Mouse (Mus musculus) layer of hippocampus, adult 9-11 months (tissue): ENCODE results near the gene Synpr.

Experiments used
- DNase-seq: peaks from one replicate; pipeline ENCODE4 v3.0.0; 2022

Gene Synpr

DNA sequence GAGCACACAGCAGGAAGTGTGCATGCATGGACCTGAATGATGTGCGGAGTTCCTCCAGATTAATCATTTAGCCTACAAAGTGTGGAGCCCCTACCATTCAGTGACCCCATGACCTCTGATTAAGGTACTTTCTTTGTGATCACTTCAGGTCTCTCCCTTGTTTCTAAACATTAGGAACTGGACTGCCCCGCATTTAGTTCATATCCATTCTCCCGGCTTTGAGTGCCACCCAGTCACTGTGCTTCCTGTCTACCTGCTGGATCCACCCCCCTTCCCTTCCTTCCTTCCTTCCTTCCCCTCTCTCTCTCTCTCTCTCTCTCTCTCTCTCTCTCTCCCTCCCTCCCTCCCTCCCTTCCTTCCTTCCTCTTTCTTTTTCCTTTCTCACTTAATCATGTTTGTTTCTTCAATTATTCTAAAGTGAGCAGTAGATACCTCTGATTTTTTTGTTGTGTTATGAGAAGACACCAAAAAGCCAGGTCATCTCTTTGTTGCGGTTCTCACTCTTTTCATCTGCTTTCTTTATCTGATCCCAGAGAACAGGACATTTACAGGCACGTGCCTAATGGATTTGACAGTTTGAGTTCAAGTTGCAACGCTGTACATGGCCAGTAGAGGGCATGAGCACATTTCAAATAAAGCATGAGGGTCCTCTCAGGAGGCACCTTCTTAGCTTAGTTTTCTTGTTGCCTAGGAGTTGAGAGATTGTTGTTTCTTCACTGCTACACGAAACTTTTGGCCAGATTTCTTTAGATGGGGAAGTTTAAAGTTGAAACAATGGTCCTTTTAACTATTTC, 71.2 kb downstream of the Synpr start:
- peak; percentile 45 for DNase-seq

DNA sequence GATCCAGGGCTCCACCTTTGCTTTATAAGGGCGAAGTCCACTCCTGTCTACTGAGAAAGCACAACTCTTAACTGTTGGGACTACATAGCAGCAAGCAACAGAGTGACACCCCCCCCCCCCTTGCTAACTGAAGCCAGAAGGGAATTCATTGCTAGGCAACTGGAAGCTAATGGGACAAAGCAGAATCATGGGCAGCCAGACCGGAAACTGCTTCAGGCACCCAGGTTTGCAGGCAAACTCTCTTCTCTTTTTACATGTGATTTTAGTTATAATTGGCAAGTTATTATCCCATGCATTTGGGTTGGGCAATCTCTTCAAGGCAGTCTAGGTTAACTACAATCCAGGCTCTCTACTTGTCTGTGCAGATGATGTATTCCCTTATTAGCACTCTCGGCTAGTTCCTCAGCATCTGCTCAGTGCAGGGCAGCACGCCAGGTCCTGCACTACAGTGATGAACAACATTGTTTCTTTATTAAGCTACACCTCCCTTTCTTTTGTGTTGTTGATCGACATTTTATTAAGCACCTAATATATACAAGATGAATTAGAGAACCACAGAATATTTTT, 72.6 kb downstream of the Synpr start:
- no peak for DNase-seq

DNA sequence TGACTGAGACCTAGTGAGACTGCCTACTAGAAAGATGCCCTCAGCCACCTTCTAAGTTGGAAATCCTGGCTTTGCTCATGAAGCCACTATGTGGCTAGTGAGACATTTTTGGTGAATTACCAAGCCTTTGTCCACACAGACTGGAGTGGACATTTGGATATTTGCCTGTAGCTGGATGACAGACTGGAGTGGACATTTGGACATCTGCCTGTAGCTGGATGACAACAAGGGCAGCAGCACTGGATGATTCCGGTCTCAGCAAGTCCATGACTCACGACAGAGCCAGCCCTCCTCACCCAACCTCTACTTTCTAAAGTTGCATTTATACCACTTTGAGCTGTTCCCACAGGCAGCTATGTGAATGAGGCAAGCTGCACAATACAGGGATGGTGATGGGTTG, 73.5 kb downstream of the Synpr start:
- DNase-seq: no peak

DNA sequence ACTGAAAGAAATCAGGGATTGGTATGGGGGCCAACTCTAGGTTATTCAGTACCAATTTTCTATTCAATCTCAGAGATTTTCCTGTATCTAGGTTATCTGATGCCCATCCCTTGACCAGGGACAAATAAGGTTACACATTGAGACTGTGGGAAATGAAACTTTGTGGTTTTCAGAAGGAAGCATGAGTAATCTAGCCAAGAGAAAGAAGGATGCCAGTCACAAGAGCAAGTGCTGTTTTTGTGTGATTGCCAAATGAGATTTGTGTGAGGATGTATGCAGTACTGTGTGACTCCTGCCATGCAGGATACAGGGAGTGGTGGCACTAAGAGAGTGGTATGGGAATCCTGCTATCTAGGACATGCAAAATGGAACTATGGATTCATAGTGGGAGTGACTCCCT, 76.6 kb downstream of the Synpr start:
- no peak for DNase-seq

DNA sequence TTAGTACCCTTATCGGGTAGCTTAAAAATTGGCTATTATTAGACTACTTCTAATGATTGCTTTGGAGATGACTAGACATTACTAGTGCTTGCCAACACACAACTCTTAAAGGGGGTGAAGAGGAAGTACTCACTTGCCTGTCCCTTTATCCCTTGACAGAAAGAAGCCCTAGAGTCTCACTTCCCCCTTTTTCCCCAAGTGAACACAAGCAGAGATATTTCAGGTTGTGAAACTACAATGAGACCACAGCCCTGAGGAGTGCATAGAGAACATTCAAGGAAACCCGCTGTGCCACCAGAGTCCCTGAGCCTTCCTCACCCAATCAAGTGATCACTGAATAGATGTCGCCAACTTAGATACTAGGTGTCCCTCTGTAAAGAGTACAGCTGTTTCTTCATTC, 77.1 kb downstream of the Synpr start:
- DNase-seq: peak; percentile 67

DNA sequence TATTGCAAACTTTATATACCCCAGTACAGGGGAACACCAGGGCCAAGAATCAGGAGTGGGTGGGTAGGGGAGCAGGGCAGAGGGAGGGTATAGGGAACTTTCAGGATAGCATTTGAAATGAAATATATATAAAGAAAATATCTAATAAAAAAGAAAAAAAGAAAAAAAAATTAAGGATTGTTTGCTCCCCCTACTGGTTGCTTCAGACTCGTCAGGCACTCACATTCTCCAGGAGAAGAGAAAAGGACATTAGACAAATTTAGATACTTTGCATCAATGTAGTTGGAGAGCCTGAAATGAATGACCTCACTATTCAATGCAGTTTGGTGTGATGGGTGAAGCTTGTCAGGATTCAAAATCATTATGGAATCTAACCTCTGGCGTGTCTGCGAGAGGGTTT, 83.7 kb downstream of the Synpr start:
- no peak for DNase-seq

DNA sequence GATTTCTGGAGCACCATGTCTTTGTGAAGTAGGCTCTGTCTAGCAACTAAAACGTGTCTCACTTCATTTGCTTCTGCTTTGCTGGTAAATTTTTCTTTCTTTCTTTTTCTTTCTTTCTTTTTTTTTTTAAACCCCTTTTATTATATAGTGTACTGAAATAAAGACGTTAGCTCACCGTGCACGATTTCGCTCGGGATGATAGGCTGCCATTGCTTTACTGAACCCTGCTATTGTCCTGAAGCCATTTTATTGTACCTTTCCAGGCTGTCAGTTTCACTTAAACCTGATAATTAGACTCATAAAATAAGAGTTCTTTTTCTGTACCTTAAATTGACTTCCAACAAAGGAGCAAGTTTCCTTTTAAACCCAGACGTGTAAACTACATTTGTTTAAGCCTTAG, 104.5 kb downstream of the Synpr start:
- DNase-seq: no peak

DNA sequence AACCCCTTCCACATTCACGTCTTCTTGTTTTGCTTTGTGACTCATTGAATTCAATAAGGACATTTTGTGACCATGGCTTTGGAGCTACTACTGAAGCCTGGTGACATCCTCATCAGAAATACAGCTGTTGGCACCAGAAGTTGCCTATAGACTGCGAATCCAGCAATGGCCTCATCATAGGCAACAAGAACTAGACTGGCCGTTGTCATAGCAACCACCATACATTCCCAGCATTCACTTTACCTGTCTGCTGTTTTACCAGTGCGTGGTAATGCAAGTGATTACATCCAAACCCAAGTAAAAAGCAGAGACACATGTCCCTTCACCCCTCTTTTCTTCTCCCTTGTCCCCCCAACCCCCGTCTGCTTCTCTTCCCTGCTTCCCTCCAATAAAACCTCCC, 105.4 kb downstream of the Synpr start:
- DNase-seq: no peak

DNA sequence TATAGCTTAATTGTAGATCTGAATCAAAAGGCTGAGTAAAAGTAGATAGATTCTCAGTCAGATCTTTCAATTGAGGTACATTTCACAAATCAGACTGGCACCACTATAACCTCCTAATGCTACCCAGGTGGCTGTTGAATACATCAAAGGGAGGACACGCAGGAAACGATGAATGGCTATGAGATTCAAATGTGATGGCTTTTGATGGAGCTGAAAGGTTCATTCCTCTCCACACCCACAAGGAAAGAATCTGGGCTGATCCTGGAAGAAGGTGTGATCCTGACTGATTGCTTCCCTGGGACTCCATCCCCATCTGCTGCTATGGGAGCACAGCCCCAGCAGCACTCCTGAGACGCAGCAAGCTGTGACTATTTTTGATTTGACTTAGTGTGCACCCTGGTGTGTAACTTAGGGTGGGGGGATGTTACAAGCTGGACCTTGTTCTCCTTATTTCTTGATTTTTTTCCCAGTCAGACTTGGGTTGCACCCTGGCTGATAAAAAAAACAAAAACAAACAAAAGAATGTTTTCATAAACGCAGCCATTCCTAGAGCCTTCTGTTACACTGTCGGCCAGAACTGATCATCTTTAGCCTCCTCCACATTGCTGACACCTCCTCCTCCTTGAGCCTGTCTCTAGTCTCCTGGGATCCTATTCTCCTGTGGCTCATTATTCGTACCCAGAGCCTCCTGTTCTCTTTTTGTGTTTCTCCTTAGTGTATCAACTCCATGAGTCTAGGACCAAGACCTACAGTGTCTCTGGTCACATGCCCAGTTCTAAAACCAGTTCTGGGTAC, 114.8 kb downstream of the Synpr start:
- DNase-seq: no peak

DNA sequence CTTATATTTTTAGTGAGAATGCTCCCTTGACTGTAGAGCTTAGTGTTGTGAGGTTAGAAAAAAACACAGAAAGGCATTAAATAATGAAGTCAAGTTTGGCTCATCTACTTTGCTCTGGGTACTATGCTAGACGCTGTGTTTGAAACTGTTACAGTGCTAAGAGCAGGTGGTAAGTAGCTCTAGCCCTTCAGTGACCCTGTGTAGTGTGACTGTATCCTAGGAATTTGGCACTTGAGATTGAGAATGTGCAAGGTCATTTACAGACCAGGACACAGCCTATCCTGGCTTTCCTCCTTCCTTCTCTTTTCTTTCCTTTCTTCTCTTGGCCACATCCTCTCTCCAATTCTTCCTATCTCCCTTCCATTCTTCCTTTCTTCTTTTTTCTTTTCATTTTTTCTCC, 127.1 kb downstream of the Synpr start:
- DNase-seq: no peak

DNA sequence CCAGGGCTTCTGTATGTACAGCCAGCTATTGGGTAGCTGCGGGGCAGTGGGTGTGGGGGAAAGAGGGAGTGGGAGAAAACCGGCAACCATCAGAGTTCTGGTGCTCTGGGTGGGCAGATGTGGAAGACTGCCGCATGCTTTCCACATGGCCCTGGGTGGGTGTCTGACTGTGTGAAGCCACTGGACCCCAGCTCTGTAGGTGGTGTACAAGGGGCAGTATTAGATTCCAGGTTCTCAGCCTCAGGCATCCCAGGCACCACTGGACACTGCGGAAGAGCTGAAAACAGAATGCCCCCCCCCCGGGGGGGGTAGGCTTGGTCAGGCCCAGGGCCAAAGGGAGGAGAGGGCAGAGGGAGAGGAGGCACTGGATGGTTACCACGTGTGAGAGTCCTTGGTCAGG, 156.1 kb downstream of the Synpr start:
- DNase-seq: no peak

DNA sequence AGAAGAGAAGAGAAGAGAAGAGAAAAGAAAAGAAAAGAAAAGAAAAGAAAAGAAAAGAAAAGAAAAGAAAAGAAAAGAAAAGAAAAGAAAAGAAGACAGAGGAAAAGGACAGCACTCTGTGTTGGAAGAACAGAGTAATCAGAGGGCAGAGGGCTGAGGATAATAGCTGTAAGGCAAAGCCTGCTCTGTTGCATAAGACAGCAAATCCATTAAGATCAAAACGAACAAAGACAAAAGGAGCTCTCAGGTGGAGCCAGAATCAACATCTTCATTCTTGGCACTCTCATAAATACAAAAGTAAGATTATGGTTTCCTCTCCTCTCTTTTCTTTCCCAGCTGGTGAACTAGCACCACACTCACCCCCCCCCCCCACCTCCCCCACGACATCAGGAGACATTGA, 160.3 kb downstream of the Synpr start:
- DNase-seq: no peak

DNA sequence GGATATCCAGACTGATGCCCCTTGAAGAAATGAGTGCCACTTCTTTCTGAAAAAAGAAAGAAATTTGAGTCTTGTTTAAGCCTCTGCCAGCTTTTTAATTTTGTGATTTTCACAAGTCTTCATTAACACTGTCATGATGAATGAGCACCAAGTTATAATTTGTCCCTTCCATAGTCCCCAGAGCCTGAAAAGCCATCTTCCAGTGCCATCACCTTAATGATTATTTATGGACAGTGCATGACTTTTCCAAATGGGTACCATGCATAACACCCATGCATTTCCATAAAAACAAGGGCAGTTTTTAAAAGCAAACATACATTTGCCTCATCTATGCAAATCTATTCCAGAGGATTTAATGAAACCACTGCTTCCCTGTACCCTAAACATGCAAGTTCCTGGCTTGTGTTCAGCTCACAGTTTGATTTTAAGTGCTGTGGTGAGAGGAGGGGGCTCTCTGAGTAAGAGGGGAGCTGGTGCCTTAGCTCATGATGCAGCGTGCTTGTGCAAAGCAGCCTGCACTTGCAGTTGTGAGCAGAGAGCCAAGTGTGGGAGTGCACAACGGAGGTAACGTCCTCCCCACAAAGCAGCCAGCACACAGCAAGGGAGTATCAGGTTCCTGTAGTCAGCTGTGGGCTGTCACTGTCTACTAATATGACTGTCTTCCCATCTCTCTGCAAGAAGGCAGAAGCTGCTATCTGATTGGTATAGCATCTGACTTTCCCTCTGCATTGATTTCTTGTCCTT, 169.1 kb downstream of the Synpr start:
- peak; percentile 4 for DNase-seq

DNA sequence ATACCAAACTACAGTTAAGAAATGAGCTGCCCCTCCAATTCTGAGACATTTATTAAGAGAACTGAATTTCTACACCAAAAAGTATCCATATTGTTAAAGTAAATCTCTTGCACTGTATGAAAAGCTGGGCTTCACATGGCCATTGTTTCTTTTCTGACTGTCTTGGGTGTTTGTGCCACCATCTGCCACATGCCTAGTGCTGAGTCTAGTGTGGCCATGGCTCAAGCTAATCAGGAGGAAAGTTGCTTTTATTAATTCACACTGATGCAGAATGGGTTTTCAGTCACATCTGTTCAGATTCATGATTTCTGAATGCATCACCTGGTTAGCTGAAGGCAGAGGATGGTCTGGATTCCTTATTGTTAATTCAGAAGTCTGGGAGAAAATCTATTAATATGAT, 170.4 kb downstream of the Synpr start:
- no peak for DNase-seq

DNA sequence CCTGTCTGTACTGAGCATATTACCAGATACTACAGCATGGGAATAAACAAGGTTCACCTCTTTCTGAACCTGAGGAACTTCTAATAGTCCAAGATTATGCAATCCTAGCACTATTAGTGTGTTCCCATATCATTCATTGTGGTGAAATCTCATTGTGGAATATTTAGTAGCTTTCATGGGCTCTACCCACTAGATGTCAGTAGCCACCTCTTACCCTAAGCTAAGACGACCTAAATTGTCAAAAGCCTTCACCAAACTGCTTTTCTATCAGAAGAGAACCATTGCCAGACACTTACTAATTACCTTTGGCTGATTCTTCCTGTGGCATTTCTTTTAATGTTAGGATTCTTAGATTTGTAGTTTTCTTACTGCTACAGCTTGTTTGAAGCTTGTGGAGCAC, 174.8 kb downstream of the Synpr start:
- DNase-seq: peak; percentile 6

DNA sequence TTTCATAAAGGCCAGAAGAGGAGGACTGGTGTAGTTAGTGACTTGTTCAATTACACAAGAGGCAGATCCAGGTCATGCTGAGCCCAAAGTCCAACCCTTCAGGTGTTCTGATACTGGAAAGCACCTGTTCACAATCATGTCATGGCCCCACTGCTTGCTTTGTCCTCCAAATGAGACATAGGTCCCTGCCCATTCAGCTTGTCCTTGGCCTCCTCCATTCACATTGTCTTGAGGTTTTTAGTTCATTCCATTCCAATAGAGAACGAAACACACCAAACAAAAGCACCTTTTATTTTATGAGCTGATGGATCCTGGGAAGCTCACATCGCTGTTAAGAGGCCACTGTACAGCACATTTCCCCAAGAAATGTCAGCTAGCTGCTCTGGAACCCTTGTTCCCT, 184.6 kb downstream of the Synpr start:
- DNase-seq: no peak

DNA sequence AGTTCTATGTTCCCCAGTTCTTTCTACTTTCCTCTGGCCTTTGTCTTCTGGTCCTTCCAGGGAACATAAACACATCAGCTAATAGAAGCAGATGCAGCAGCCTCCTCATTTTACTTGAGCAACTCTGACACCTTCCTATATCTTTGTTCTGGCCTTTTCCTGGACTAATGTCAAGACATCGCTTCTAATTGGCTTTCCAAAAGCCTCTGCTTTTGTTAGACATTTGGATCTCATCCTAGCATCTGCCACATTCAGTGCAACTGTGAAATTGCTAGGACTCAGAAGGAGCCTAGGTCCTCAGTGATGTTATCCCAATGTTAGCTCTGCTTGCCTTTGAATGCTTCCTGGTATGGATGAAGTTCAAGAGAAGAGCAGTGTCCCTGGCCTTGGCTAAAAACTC, 193.2 kb downstream of the Synpr start:
- no peak for DNase-seq

DNA sequence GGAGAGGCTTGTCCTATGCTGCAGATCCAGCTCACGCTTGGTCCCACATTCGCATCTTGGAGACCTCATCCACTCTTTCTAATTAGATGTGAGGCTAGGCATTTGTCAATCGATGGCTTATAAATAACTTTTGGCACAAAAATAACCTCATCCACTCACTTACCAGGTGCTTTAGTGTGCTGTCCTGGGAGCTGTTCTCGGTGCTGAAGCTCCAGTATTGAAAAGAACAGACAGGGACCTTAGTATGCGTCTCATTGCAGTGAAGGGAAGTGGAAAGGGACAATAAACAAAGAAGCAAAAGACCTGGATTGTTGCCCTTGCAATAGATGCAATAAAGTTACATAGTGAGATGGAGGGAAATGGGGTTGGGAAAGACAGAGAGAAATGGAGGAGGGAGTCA, 220.8 kb downstream of the Synpr start:
- no peak for DNase-seq

DNA sequence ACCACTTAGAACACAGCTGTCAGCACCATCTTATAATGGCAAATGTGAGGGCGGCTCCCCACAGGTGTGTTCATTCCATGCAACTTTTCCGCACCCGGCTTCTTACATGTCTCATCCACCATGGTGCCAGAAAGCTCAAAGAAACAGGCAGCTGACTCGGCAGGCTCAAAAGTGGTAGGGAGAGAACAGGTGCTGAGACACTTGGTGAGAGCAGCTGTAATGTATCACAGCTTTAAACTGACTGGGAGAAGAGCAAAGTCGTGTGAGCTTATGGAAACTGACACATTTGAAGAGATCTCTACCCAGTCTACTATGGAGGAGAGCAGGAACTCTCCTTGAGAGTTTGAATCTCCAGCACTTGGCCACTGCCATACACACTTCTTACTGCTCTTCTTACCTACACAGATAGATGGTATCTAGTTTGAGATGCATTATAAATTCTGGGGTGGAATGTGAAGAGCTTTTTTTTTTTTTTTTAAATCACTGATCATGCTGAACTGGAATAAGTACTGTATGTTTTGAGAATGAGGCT, 234.1 kb downstream of the Synpr start:
- peak; percentile 6 for DNase-seq

DNA sequence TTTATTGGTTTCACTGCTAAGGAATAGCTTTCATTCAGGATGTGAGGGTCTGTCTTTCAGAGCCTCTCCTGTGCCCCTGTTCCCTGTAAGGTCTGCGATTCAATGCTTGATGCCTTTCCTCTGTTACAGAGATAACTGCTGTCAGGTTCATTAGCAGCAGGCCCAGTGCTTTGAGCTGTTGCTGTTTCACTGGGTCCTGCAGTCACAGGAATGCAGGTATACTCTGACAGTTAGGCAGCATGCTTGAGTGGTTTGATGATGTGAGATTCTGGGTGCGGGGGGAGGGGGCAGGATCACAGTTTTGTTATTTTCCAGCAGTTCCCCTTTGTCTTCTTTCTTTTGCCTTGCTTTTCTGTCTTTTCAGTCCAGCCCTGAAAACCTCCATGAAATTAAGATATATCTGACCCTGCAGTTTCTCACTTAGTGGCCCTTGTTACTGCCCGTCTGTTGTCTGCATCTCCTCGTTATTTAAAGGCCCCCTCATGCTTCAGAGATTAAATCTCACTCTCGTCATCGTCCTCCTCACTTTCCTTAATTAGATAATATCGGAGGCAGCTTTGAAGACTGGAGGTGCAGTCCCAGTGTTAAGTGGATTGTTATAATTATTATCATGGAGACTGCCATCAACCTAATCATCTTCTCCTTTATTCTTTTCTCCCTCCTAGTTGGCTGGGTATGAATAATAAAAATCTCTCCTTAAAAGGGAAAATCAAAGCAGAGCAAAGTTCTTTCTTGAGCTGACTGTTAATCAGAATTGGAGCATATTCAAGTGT, 234.8 kb downstream of the Synpr start:
- no peak for DNase-seq

DNA sequence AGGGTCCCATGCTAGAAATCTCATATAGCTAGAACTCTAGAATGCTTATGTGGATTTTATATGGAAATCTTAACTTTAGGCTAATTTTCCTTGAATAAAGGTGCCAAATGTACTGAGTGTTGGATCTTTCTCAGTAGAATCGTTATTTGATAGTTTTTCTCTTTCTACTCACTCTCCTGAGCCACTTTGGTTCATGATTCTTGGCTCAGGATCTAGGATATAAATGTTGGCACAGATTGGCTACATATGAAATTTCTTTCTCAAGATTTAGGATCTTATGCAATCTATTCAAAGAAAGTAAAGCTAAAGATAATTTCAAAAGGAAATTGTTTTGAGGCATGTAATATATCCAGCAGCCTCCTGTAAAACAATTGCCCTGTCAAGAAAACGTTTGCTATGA, 263.2 kb downstream of the Synpr start:
- no peak for DNase-seq

DNA sequence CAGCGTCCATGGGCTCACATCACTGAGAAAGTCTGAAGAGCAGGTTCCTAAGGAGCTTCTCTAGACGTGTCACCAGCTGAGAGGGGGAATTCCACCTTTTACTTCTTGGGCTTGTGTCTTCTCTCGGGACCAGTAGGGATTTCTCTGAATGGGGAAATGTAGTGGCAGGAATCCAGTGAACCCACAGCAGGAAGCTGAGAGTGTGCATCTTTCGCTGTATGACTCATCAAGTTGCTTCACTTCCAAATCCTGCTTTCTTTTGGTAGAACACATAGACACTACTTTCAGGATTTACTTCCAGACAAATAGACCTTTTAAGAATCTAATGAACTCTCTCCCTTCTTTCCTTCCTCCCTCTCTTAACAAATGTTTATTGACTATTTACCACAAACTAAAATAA, 266.6 kb downstream of the Synpr start:
- DNase-seq: peak; percentile 20
